Mouse (Mus musculus) c-Kit-positive CD71-negative TER-119-negative erythroid progenitor cells, embryonic 14.5 days (primary cell): ENCODE measurements around the gene Crxos.

Source experiments
- DNase-seq: peaks from one replicate; pipeline ENCODE4 v3.0.0-alpha.2; 2013; ENCODE audit warnings: low read depth

Crxos gene

GRCm38 (mm10) chr7:15921796-15922195, 39.4 kb downstream of the Crxos start:
- DNase-seq: no peak

DNA sequence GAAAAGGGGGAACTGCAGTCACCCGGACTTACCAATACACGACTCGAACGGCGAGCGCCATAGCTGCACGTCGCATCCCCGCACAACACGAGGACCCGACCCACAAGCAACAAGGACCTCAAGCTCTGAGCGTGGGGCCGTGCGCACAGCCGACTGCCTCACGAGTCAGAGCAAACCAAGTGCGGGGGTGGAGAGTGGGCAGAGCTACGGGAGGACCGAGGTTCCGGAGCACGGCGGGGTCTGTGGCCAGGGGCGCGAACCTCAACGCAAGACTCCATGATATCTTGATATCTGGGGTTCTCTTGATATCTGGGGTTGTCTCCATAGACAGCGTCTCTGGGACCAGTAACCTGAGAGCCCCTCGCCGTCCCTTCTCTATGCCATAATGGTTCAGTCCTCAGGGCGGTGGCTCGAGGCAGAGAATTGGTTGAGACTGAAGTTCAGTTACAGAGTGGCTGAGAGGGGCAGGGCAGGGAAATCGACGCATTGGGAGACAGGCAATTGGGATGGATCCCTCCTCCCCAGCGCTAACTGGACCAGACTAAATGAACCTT, 39.9 kb downstream of the Crxos start, which contains the start of gene Selenow:
Gene Selenow, minus strand, starts transcription at position 183 of the 554 bp plus-strand sequence.
- DNase-seq: peak; percentile 74

DNA sequence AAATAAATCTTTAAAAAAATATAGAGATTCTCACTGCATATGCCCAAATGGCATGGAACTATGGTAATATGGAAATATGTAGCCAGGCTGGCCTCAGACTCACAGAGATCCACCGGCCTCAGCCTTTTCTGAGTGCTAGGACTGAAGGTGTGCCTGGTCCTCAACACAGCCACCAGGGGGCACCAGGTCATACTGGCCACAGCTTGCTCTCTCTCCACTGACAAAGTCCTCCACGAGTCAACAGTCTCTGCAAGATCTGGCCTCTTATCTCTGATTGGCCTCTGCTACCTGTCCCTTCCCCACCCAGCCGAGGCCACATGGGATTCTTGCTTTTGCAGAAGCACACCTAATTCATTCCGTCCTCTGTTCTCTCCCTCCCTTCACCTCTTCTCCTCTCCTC, 47.5 kb downstream of the Crxos start:
- DNase-seq: peak; percentile 60

DNA sequence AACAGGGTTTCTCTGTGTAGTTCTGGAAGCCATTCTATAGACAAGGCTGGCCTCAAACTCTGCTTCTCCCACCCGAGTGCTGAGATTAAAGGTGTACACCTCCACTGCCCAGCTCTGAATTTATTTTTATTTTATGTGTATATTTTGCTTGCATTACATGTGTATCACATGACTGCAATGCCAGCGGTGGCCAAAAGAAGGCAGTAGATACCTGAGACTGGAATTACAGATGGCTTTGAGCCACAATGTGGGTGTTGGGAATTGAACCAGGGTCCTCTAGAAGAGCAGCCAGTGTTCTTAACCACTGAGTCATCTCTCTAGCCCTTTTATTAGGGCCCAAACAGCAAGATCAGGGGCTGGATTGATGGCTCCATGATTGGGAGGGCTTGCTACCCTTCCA, 48.1 kb downstream of the Crxos start:
- no peak for DNase-seq

- no peak for DNase-seq
These were observed 49.2 kb downstream of the Crxos start for GRCm38 (mm10) chr7:15931635-15932034.

DNA sequence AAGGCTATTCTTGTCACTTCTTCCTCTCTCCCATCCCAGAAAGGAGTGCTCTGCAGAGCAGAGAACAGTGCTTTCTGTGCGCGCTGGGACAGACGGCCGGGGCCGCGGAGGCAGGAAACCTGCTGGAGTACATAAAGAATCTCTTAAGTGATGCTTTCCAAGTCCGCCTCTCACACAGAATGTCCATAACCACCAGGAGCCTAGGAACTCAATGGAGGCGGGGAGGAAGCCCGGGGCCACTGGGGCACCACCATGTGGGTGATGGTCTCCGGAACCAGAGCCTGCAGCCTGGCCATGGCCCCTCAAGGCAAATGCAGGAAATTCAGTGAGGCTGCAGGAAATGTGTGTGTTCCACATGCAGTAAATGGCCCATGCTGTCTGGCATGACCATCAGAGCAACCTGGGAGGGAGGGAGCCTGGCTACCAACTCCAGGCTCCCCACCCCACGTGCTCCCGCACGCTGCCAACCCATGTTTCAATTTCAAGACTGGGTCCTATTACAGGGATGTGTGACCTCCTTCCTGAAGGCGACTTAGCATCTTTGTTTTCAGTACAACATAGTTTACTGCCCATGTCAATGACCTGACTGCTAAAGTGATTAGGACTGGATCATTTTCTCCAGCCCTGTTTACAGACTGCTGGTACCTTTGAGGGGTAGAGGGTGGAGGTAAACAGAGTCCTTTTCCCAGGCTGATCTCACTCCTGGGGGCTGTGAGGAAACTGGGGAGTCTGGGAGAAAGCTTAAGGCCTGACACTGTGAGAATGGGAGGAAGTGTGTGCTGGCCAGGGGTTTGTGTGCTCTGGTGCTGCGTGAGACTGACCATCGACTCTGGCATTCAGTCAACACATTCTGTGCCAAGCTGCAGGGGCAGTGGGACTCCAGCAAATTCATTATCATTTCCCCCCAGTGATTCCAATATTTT, 51.3 kb downstream of the Crxos start:
- no peak for DNase-seq

- DNase-seq: no peak
These were observed 55.1 kb downstream of the Crxos start for GRCm38 (mm10) chr7:15937491-15937890.

DNA sequence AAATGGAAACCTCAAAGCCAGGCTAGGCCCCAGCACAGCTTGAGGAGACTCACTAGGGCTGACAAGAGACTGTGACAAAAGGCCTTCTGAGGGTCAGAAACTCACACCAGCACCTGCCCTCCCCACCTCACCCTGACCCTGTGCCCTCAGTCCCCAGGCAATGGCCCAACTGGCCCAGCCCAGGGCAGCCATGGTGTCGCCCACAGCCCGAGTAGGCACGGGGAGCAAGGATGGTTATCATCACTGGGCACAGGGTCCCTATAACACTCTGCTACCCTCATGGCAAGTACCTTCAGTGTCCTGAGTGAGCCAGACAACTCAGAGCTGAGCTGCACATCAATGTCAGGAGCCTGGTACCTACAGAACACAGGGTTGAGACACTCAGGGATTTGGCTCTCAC, 56.2 kb downstream of the Crxos start:
- no peak for DNase-seq

- DNase-seq: no peak
These were observed 61.9 kb downstream of the Crxos start for GRCm38 (mm10) chr7:15944311-15944710.

- no peak for DNase-seq
These were observed 62.8 kb downstream of the Crxos start for GRCm38 (mm10) chr7:15945211-15945610.

- DNase-seq: peak; percentile 98
These were observed 63.5 kb downstream of the Crxos start, which contains the start of gene Nop53 for GRCm38 (mm10) chr7:15945721-15946536. TSS of gene Nop53 (minus strand) at chr7:15946074.

- no peak for DNase-seq
These were observed 65.3 kb downstream of the Crxos start for GRCm38 (mm10) chr7:15947653-15948260.

DNA sequence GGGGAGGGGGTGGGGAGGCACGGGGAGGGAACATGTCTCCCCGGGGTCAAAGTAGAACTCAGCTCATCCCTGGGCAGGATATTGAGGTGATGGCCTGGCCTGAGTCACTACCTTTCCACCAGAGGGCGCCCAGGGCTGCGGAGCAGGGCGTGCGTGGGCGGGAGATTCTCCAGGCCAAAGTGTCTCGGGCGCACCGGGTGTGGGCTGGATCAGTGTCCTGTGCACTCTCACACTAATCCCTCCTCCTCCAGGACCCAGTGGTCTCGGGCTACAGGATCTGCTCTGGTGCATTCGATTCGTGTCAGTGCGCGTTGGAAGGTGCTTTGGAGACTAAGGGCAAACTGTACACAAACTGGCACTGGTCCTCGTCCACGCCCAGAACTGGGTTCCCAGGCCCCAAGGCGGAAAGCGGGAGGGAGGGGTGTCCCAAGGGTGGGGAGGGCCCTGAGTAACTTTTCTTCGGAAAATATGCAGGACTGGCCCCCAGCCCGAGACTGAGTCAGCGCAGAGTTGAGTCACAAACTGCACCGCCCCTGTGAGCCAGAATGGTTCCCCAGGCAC, 66.0 kb downstream of the Crxos start:
- DNase-seq: peak; percentile 77

DNA sequence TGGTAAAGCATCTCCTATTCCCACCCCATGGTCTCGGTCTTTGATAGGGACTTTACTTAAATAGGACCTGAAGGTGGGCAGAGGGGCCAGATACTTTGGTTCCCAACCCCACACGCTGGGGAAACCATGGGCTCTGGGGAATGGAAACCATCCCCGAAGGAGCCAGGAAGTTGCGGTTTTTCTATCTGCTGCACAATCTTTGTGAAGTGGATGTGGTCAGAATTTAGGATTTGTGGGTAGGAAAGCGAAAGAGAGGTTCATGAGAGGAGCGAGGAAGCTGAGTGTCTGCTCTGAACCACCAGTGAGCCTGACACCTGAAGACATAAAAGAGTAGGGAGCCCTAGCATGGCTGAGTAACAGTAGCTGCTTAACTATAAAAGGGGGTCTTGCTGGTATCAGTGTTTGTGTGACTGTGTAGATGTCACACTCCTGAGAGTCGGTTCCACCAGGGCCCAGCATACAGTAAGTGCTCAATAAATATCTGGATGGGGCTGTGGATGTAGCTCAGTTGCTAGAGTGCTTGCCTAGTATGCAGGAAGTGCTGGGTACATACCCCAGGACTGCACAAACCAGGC, 66.9 kb downstream of the Crxos start:
- no peak for DNase-seq

GRCm38 (mm10) chr7:15950008-15950407, 67.6 kb downstream of the Crxos start:
- DNase-seq: no peak

GRCm38 (mm10) chr7:15952416-15952815, 70.0 kb downstream of the Crxos start:
- no peak for DNase-seq
